Comparison of ENCODE assay signal across 26 mouse cellular contexts in the genomic region with DNA sequence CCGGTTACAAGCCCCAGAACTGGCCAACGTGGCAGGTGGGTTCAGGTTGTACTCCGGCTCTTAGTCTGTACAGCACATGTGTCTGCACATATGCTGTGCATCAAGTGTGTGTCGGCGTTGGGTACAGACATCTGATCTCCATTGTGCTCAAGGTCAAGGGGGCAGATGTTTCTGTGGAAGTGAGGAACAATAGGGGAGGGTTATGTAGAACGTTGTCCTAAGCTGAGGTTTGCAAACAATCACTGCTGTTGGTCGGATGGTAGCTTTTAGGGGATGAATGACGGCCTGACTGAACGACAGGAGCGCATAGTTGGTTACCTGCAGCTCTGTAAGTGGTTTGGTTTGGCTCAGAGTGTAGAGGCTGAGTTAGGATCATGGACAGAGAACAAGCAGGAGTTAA.
"Had no signal": no experiment of that assay in that cellular context is flagged by ENCODE, and none has a peak within 500 bp of the region (broad histone marks: within the 10 kb centered on the region; RNA-seq: fewer than 3 reads in every experiment).

No protein-coding gene starts in this region.

- H3K9me3 ChIP-seq: embryonic facial prominence, embryonic 10.5 days; embryonic facial prominence, embryonic 12.5 days; embryonic facial prominence, embryonic 13.5 days; embryonic facial prominence, embryonic 15.5 days; forebrain, embryonic 10.5 days; forebrain, embryonic 12.5 days; forebrain, embryonic 13.5 days; forebrain, embryonic 15.5 days; heart, embryonic 10.5 days had no signal

- H3K9ac ChIP-seq: embryonic facial prominence, embryonic 12.5 days; embryonic facial prominence, embryonic 15.5 days; forebrain, embryonic 12.5 days; forebrain, embryonic 13.5 days; forebrain, embryonic 15.5 days; forebrain, postnatal 0 days had no signal

- H3K4me2 ChIP-seq: embryonic facial prominence, embryonic 12.5 days; embryonic facial prominence, embryonic 13.5 days; embryonic facial prominence, embryonic 15.5 days; forebrain, embryonic 12.5 days; forebrain, embryonic 13.5 days; forebrain, embryonic 15.5 days had no signal

- ATAC-seq: forebrain, embryonic 13.5 days; forebrain, embryonic 14.5 days; forebrain, embryonic 15.5 days; forebrain, embryonic 16.5 days; forebrain, postnatal 0 days had no signal

- H3K27ac ChIP-seq: embryonic facial prominence, embryonic 10.5 days; embryonic facial prominence, embryonic 12.5 days; embryonic facial prominence, embryonic 13.5 days; embryonic facial prominence, embryonic 15.5 days; forebrain, embryonic 10.5 days; forebrain, embryonic 12.5 days; forebrain, embryonic 13.5 days; forebrain, embryonic 15.5 days; heart, adult 2 months; heart, embryonic 10.5 days had no signal

- H3K27me3 ChIP-seq: embryonic facial prominence, embryonic 12.5 days; embryonic facial prominence, embryonic 13.5 days; embryonic facial prominence, embryonic 15.5 days; forebrain, embryonic 12.5 days; forebrain, embryonic 13.5 days; forebrain, embryonic 15.5 days had no signal

- H3K4me3 ChIP-seq: embryonic facial prominence, embryonic 10.5 days; embryonic facial prominence, embryonic 12.5 days; embryonic facial prominence, embryonic 13.5 days; embryonic facial prominence, embryonic 15.5 days; erythroblast, embryonic 14.5 days; forebrain, embryonic 10.5 days; forebrain, embryonic 12.5 days; forebrain, embryonic 13.5 days; forebrain, embryonic 15.5 days; heart, adult 2 months; heart, embryonic 10.5 days had no signal

- H3K4me1 ChIP-seq: embryonic facial prominence, embryonic 12.5 days; embryonic facial prominence, embryonic 13.5 days; embryonic facial prominence, embryonic 15.5 days; forebrain, embryonic 12.5 days; forebrain, embryonic 13.5 days; forebrain, embryonic 15.5 days had no signal

- DNase-seq: cerebellum, adult 9-11 months; cerebellum, postnatal 10 days; cerebellum, postnatal 14 days; cerebellum, postnatal 25 days; cerebellum, postnatal 36 days; embryo, embryonic 11 days; forebrain, postnatal 0 days; gastrocnemius, postnatal 10 days; gastrocnemius, postnatal 14 days; gastrocnemius, postnatal 25 days; gastrocnemius, postnatal 36 days; heart, adult 11 months; heart, adult 18-20 months; heart, adult 2 months had no signal
